Mouse (Mus musculus): Measurements from ENCODE around the gene Hoxa6. TPM values are rescaled to one million over a fixed set of nuclear protein-coding genes. Genes with fewer than 3 reads are reported as not detected.

Hoxa6 gene
- polyA plus RNA-seq, 1 experiment from 2014 or later: 20.3 TPM

- H3K4me2 ChIP-seq: peak overlapping the region; percentile 97
- H3K27ac ChIP-seq (replicated peaks): peak overlapping the region; percentile 100
- H3K36me3 ChIP-seq: peaks cover 39% of the 10 kb centered on the region
- H3K4me3 ChIP-seq: peak overlapping the region; percentile 96
- no peak for ATAC-seq (ENCODE audit: low read depth)
- H3K27me3 ChIP-seq: no peaks in the 10 kb centered on the region
- H3K9ac ChIP-seq: peak overlapping the region; percentile 100
- no peaks in the 10 kb centered on the region for H3K9me3 ChIP-seq
- H3K4me1 ChIP-seq (replicated peaks): peaks cover 85% of the 10 kb centered on the region
Observed at GRCm38 (mm10) chr6:52207684-52207976, 892 bp downstream of the Hoxa6 start.

- no peak for ATAC-seq (ENCODE audit: low read depth)
- 8% methylated on average over 4 of the region's 4 CpGs for WGBS
- H3K27ac ChIP-seq (replicated peaks): peak overlapping the region; percentile 100
- H3K9me3 ChIP-seq: no peaks in the 10 kb centered on the region
- peak overlapping the region; percentile 100 for H3K9ac ChIP-seq
- H3K27me3 ChIP-seq: no peaks in the 10 kb centered on the region
- peaks cover 90% of the 10 kb centered on the region for H3K4me1 ChIP-seq (replicated peaks)
- H3K36me3 ChIP-seq: peaks cover 43% of the 10 kb centered on the region
- peak overlapping the region; percentile 97 for H3K4me2 ChIP-seq
- H3K4me3 ChIP-seq: peak overlapping the region; percentile 96
Observed at GRCm38 (mm10) chr6:52206882-52207683, 1.4 kb downstream of the Hoxa6 start.

- H3K4me1 ChIP-seq (replicated peaks): peaks cover 97% of the 10 kb centered on the region
- WGBS: 4% methylated on average over 55 of the region's 55 CpGs
- H3K9me3 ChIP-seq: no peaks in the 10 kb centered on the region
- H3K9ac ChIP-seq: peak overlapping the region; percentile 100
- H3K4me3 ChIP-seq: peak overlapping the region; percentile 96
- ATAC-seq (ENCODE audit: low read depth): no peak
- H3K36me3 ChIP-seq: peaks cover 54% of the 10 kb centered on the region
- H3K27me3 ChIP-seq: no peaks in the 10 kb centered on the region
- peak overlapping the region; percentile 97 for H3K4me2 ChIP-seq
- peak overlapping the region; percentile 100 for H3K27ac ChIP-seq (replicated peaks)
Observed at GRCm38 (mm10) chr6:52205638-52206621, 2.6 kb downstream of the Hoxa6 start.

GRCm38 (mm10) chr6:52205221-52205620 is 3.3 kb downstream of the Hoxa6 start:
- Histone ChIP-seq H3K4me1 (replicated peaks) (peaks cover 98% of the 10 kb centered on the region), H3K9me3 (no peaks in the 10 kb centered on the region), H3K4me2 (peak overlapping the region; percentile 97), H3K9ac (peak overlapping the region; percentile 100), H3K27ac (replicated peaks) (peak overlapping the region; percentile 100), H3K27me3 (no peaks in the 10 kb centered on the region), H3K4me3 (peak overlapping the region; percentile 96), H3K36me3 (peaks cover 54% of the 10 kb centered on the region)
- ATAC-seq (ENCODE audit: low read depth): no peak
- 4% methylated on average over 14 of the region's 14 CpGs for WGBS

GRCm38 (mm10) chr6:52204050-52204752 is 4.3 kb downstream of the Hoxa6 start, which contains the start of gene Hoxa5:
Gene Hoxa5, minus strand, starts transcription at chr6:52204587.
- under 1% methylated on average over 63 of the region's 65 CpGs for WGBS
- Histone ChIP-seq H3K9ac (peak within 1 kb of the TSS; percentile 100), H3K4me1 (replicated peaks) (peaks cover 98% of the 10 kb centered on the region), H3K36me3 (peaks cover 58% of the 10 kb centered on the region), H3K4me3 (peak within 1 kb of the TSS; percentile 96), H3K4me2 (peak within 1 kb of the TSS; percentile 97), H3K27ac (replicated peaks) (peak within 1 kb of the TSS; percentile 100), H3K9me3 (no peaks in the 10 kb centered on the region), H3K27me3 (no peaks in the 10 kb centered on the region)
- ATAC-seq (ENCODE audit: low read depth): peak; percentile 34

- no peaks in the 10 kb centered on the region for H3K27me3 ChIP-seq
- H3K4me2 ChIP-seq: peak overlapping the region; percentile 97
Observed at GRCm38 (mm10) chr6:52203371-52204049, 5.0 kb downstream of the Hoxa6 start.

GRCm38 (mm10) chr6:52203121-52203370 is 5.5 kb downstream of the Hoxa6 start:
- H3K27ac ChIP-seq (replicated peaks): peak overlapping the region; percentile 100
- H3K9ac ChIP-seq: peak overlapping the region; percentile 100
- peak overlapping the region; percentile 97 for H3K4me2 ChIP-seq
- peaks cover 58% of the 10 kb centered on the region for H3K36me3 ChIP-seq
- H3K9me3 ChIP-seq: no peaks in the 10 kb centered on the region
- no peaks in the 10 kb centered on the region for H3K27me3 ChIP-seq
- WGBS: 2% methylated on average over 10 of the region's 10 CpGs
- H3K4me1 ChIP-seq (replicated peaks): peaks cover 99% of the 10 kb centered on the region
- no peak for ATAC-seq (ENCODE audit: low read depth)
- peak overlapping the region; percentile 96 for H3K4me3 ChIP-seq

More at GRCm38 (mm10) chr6:52203371-52204049, 5.0 kb downstream of the Hoxa6 start:
- Histone ChIP-seq H3K9me3 (no peaks in the 10 kb centered on the region), H3K4me3 (peak overlapping the region; percentile 96), H3K27ac (replicated peaks) (peak overlapping the region; percentile 100), H3K4me1 (replicated peaks) (peaks cover 98% of the 10 kb centered on the region), H3K9ac (peak overlapping the region; percentile 100), H3K36me3 (peaks cover 58% of the 10 kb centered on the region)
- WGBS: 1% methylated on average over 46 of the region's 46 CpGs
- 0 out of 2 replicates have a peak, but pooled peaks have one; percentile 32 for ATAC-seq (ENCODE audit: low read depth)

- Histone ChIP-seq H3K9me3 (no peaks in the 10 kb centered on the region), H3K4me3 (peak overlapping the region; percentile 96), H3K4me1 (replicated peaks) (peaks cover 99% of the 10 kb centered on the region), H3K4me2 (peak overlapping the region; percentile 97), H3K9ac (peak overlapping the region; percentile 100), H3K27ac (replicated peaks) (peak overlapping the region; percentile 100), H3K27me3 (no peaks in the 10 kb centered on the region), H3K36me3 (peaks cover 58% of the 10 kb centered on the region)
- no peak for ATAC-seq (ENCODE audit: low read depth)
- 7% methylated on average over 22 of the region's 22 CpGs for WGBS
Observed at GRCm38 (mm10) chr6:52202362-52203120, 6.0 kb downstream of the Hoxa6 start.

GRCm38 (mm10) chr6:52201269-52201668 is 7.3 kb downstream of the Hoxa6 start:
- H3K4me2 ChIP-seq: peak overlapping the region; percentile 97

GRCm38 (mm10) chr6:52200751-52201250 is 7.7 kb downstream of the Hoxa6 start:
- H3K9ac ChIP-seq: peak overlapping the region; percentile 66
- H3K27me3 ChIP-seq: no peaks in the 10 kb centered on the region
- H3K36me3 ChIP-seq: peaks cover 52% of the 10 kb centered on the region
- WGBS: 6% methylated on average over 10 of the region's 10 CpGs
- H3K9me3 ChIP-seq: no peaks in the 10 kb centered on the region
- peak overlapping the region; percentile 96 for H3K4me3 ChIP-seq
- H3K4me1 ChIP-seq (replicated peaks): peaks cover 99% of the 10 kb centered on the region
- H3K27ac ChIP-seq (replicated peaks): peak overlapping the region; percentile 100
- ATAC-seq (ENCODE audit: low read depth): no peak
- peak overlapping the region; percentile 97 for H3K4me2 ChIP-seq

More at GRCm38 (mm10) chr6:52201269-52201668, 7.3 kb downstream of the Hoxa6 start:
- peak overlapping the region; percentile 100 for H3K27ac ChIP-seq (replicated peaks)
- WGBS: 11% methylated on average over 1 of the region's 1 CpGs
- ATAC-seq (ENCODE audit: low read depth): no peak
- peak overlapping the region; percentile 96 for H3K4me3 ChIP-seq
- peaks cover 99% of the 10 kb centered on the region for H3K4me1 ChIP-seq (replicated peaks)
- H3K27me3 ChIP-seq: no peaks in the 10 kb centered on the region
- no peaks in the 10 kb centered on the region for H3K9me3 ChIP-seq
- peak overlapping the region; percentile 66 for H3K9ac ChIP-seq
- peaks cover 56% of the 10 kb centered on the region for H3K36me3 ChIP-seq

Measured in neural tube, embryonic 13.5 days (tissue).